Comparison of ENCODE assay signal across 10 mouse cellular contexts in genomic region chr3:9568565-9569228, GRCm38 (mm10). TPM values are rescaled to one million over a fixed set of nuclear protein-coding genes. Genes with fewer than 3 reads are reported as not detected.
A peak's percentile ranks its signal among the peaks of the same experiment; 100 is the strongest.
DNase-seq lines count a peak whose midpoint lies in the region; ATAC-seq and TF ChIP-seq lines count a peak whose summit lies in the region.
"Had no signal": no experiment of that assay in that cellular context is flagged by ENCODE, and none has a peak within 500 bp of the region (broad histone marks: within the 10 kb centered on the region; RNA-seq: fewer than 3 reads in every experiment).

No protein-coding gene starts in this region.

- no peaks in the 10 kb centered on the region for H3K36me3 ChIP-seq in hindbrain, embryonic 16.5 days (ENCODE audit: control insufficient read depth, insufficient read depth, low read length)
- H3K36me3 ChIP-seq in hindbrain, embryonic 10.5 days: 0 out of 2 replicates have a peak, but pooled peaks cover 5% of the 10 kb centered on the region
- 0 out of 2 replicates have a peak, but pooled peaks cover 7% of the 10 kb centered on the region for H3K36me3 ChIP-seq in embryonic facial prominence, embryonic 14.5 days (ENCODE audit: control insufficient read depth, insufficient read depth, low read length)
- H3K36me3 ChIP-seq in midbrain, embryonic 16.5 days (ENCODE audit: control insufficient read depth, insufficient read depth, low read length): no peaks in the 10 kb centered on the region

- peak overlapping the region; percentile 13; the same call in 1 of the 2 replicates for H3K9ac ChIP-seq in hindbrain, embryonic 16.5 days (ENCODE audit: low read depth, low read length)
- no peak overlapping the region for H3K9ac ChIP-seq in embryonic facial prominence, embryonic 14.5 days (ENCODE audit: low read depth, low read length)
- no peak overlapping the region for H3K9ac ChIP-seq in midbrain, embryonic 16.5 days (ENCODE audit: low read depth, low read length)
- H3K9ac ChIP-seq: liver, embryonic 13.5 days had no signal

- no peaks in the 10 kb centered on the region for H3K9me3 ChIP-seq in hindbrain, embryonic 16.5 days (ENCODE audit: control insufficient read depth, low read length)
- H3K9me3 ChIP-seq in hindbrain, embryonic 10.5 days: 0 out of 2 replicates have a peak, but pooled peaks cover 3% of the 10 kb centered on the region
- H3K9me3 ChIP-seq in embryonic facial prominence, embryonic 14.5 days (ENCODE audit: control insufficient read depth, low read length): no peaks in the 10 kb centered on the region
- H3K9me3 ChIP-seq in midbrain, embryonic 16.5 days (replicated peaks; ENCODE audit: control insufficient read depth, low read length, poor library complexity, severe bottlenecking): no peaks in the 10 kb centered on the region
- H3K9me3 ChIP-seq: liver, embryonic 13.5 days had no signal

- no peak overlapping the region for H3K27ac ChIP-seq in hindbrain, embryonic 16.5 days (ENCODE audit: low read depth, low read length)
- no peak overlapping the region for H3K27ac ChIP-seq in hindbrain, embryonic 10.5 days
- H3K27ac ChIP-seq in cerebellum, adult 2 months (ENCODE audit: insufficient read depth, low read length): no peak overlapping the region
- H3K27ac ChIP-seq in embryonic facial prominence, embryonic 14.5 days (replicated peaks; ENCODE audit: low read depth, low read length): peak overlapping the region; percentile 11
- H3K27ac ChIP-seq in midbrain, embryonic 16.5 days (ENCODE audit: low read length): no peak overlapping the region
- H3K27ac ChIP-seq: liver, embryonic 13.5 days had no signal

- no peak for DNase-seq in hindbrain, embryonic 10.5 days (ENCODE audit: low spot score)
- peak; percentile 36 to 49 for DNase-seq in cerebellum, adult 2 months
- peak; percentile 68 for DNase-seq in embryonic facial prominence, embryonic 14.5 days (ENCODE audit: low spot score)
- DNase-seq in left cerebral cortex, adult 18-20 months (ENCODE audit: low spot score in 2 of 2): no peak
- DNase-seq: adrenal gland, postnatal 10 days; layer of hippocampus, adult 9-11 months; liver, embryonic 13.5 days had no signal

- no peak overlapping the region for H3K4me3 ChIP-seq in hindbrain, embryonic 16.5 days (ENCODE audit: low read length)
- no peak overlapping the region for H3K4me3 ChIP-seq in hindbrain, embryonic 10.5 days
- H3K4me3 ChIP-seq in cerebellum, adult 2 months (replicated peaks; ENCODE audit: insufficient read depth, low read depth, low read length): no peak overlapping the region
- H3K4me3 ChIP-seq in embryonic facial prominence, embryonic 14.5 days (ENCODE audit: low read depth, low read length): no peak overlapping the region
- H3K4me3 ChIP-seq in midbrain, embryonic 16.5 days (ENCODE audit: low read depth, low read length): no peak overlapping the region
- H3K4me3 ChIP-seq: liver, embryonic 13.5 days had no signal

- TF ChIP-seq POLR2A in cerebellum, adult 2 months (IDR thresholded peaks at IDR 0.05; ENCODE audit: borderline replicate concordance, insufficient read depth, low read length): no peak

- H3K27me3 ChIP-seq in hindbrain, embryonic 16.5 days (replicated peaks; ENCODE audit: control insufficient read depth, insufficient read depth, low read length): no peaks in the 10 kb centered on the region
- no peaks in the 10 kb centered on the region for H3K27me3 ChIP-seq in hindbrain, embryonic 10.5 days (ENCODE audit: insufficient read depth, poor library complexity, severe bottlenecking)
- H3K27me3 ChIP-seq in cerebellum, adult 2 months (ENCODE audit: control insufficient read depth, insufficient read depth, low read length): no peaks in the 10 kb centered on the region
- no peaks in the 10 kb centered on the region for H3K27me3 ChIP-seq in embryonic facial prominence, embryonic 14.5 days (replicated peaks; ENCODE audit: control insufficient read depth, insufficient read depth, low read length)
- H3K27me3 ChIP-seq in midbrain, embryonic 16.5 days (ENCODE audit: control insufficient read depth, insufficient read depth, low read depth, low read length): no peaks in the 10 kb centered on the region
- H3K27me3 ChIP-seq: liver, embryonic 13.5 days had no signal

- H3K4me2 ChIP-seq in hindbrain, embryonic 16.5 days (ENCODE audit: low read length): no peak overlapping the region
- no peak overlapping the region for H3K4me2 ChIP-seq in embryonic facial prominence, embryonic 14.5 days (ENCODE audit: low read depth, low read length)
- peak overlapping the region; percentile 32; the same call in 1 of the 2 replicates for H3K4me2 ChIP-seq in midbrain, embryonic 16.5 days (ENCODE audit: low read length)
- H3K4me2 ChIP-seq: liver, embryonic 13.5 days had no signal

- TF ChIP-seq CTCF in cerebellum, adult 2 months (IDR thresholded peaks at IDR 0.05; ENCODE audit: borderline replicate concordance, insufficient read depth, low read depth, low read length): no peak

- WGBS in hindbrain, embryonic 16.5 days: 84% methylated on average over 10 of the region's 10 CpGs
- 84% methylated on average over 10 of the region's 10 CpGs for WGBS in hindbrain, embryonic 10.5 days
- 30% methylated on average over 10 of the region's 10 CpGs for WGBS in cerebellum, adult 2 months
- 56% methylated on average over 10 of the region's 10 CpGs for WGBS in embryonic facial prominence, embryonic 14.5 days
- 79% methylated on average over 10 of the region's 10 CpGs for WGBS in midbrain, embryonic 16.5 days

- ATAC-seq in hindbrain, embryonic 16.5 days: no peak
- ATAC-seq in embryonic facial prominence, embryonic 14.5 days (ENCODE audit: low read depth): peak; percentile 46; the same call in 1 of the 2 replicates
- peak; percentile 23 for ATAC-seq in midbrain, embryonic 16.5 days
- no peak for ATAC-seq in monocyte, adult 5-6 weeks (replicated peaks; ENCODE audit: insufficient number of reproducible peaks, low FRiP score, low TSS enrichment, poor library complexity, severe bottlenecking)

- peaks cover 8% of the 10 kb centered on the region for H3K4me1 ChIP-seq in hindbrain, embryonic 16.5 days (ENCODE audit: control insufficient read depth, insufficient read depth, low read depth, low read length)
- H3K4me1 ChIP-seq in hindbrain, embryonic 10.5 days (replicated peaks): peaks cover 20% of the 10 kb centered on the region
- H3K4me1 ChIP-seq in cerebellum, adult 2 months (ENCODE audit: control insufficient read depth, insufficient read depth, low read length): peaks cover 9% of the 10 kb centered on the region
- H3K4me1 ChIP-seq in embryonic facial prominence, embryonic 14.5 days (ENCODE audit: control insufficient read depth, insufficient read depth, low read length): peaks cover 13% of the 10 kb centered on the region
- peaks cover 13% of the 10 kb centered on the region for H3K4me1 ChIP-seq in midbrain, embryonic 16.5 days (ENCODE audit: control insufficient read depth, insufficient read depth, low read length)

RNA-seq across cellular contexts. Expression of gene Zfp704, which starts 41.2 kb away (rescaled TPM):
- polyA plus RNA-seq in hindbrain, embryonic 16.5 days (2015; fragmentation: Nextera tagmentation; extraction: Ambion mirVana): 12.5 and 13.3 TPM in 2 replicates
- polyA plus RNA-seq in hindbrain, embryonic 10.5 days (2016; fragmentation: Nextera tagmentation; extraction: Ambion mirVana): 4.2 and 6.6 TPM in 2 replicates
- polyA plus RNA-seq in cerebellum, adult 2 months (2012; rRNA removed): 13.1 and 14.5 TPM in 2 replicates
- 11.7 and 11.9 TPM in 2 replicates for polyA plus RNA-seq in embryonic facial prominence, embryonic 14.5 days (2014; fragmentation: Nextera tagmentation; extraction: Ambion mirVana)
- 14.6 and 14.8 TPM in 2 replicates for polyA plus RNA-seq in midbrain, embryonic 16.5 days (2015; fragmentation: Nextera tagmentation; extraction: Ambion mirVana)
- total RNA-seq in monocyte, adult 5-6 weeks (2017): 0.78 to 2.9 TPM (median 2.5 TPM) in 3 replicates
- 10 to 100 TPM; 28.8 to 30.4 TPM for total RNA-seq in left cerebral cortex, adult 18-20 months (2021)

Comparison
In these comparisons a context has a peak if more than half of its experiments do, and no peak if none do; other contexts are left out.
1. ATAC-seq: peak in embryonic facial prominence, embryonic 14.5 days (single experiment) and midbrain, embryonic 16.5 days (single experiment); none in hindbrain, embryonic 16.5 days (single experiment) and monocyte, adult 5-6 weeks (single experiment).
2. DNase-seq: peak in cerebellum, adult 2 months (2 of 2) and embryonic facial prominence, embryonic 14.5 days (single experiment); none in hindbrain, embryonic 10.5 days (single experiment) and left cerebral cortex, adult 18-20 months (0 of 2).